Mouse (Mus musculus) midbrain, embryonic 10.5 days (tissue): ENCODE measurements around the gene Rab44. TPM values are rescaled to one million over a fixed set of nuclear protein-coding genes. Genes with fewer than 3 reads are reported as not detected.
A peak's percentile ranks its signal among the peaks of the same experiment; 100 is the strongest.

Experiments
- DNase-seq: peaks from one replicate; pipeline ENCODE4 v3.0.0-alpha.2; 2017; ENCODE audit warnings: low spot score
- H3K27ac ChIP-seq: fragments of 300-500 bp; sonication (generic); replicated peaks from 2 replicates; pipeline ENCODE4 v1.5.1; 2016; ENCODE audit warnings: mild to moderate bottlenecking
- H3K27me3 ChIP-seq: fragments of 300-500 bp; sonication (generic); 2 replicates; pipeline ENCODE4 v1.6.1; 2016; ENCODE audit warnings: low read depth, mild to moderate bottlenecking; ENCODE audit not compliant: poor library complexity, severe bottlenecking
- H3K36me3 ChIP-seq: fragments of 300-500 bp; sonication (generic); 2 replicates; pipeline ENCODE4 v1.6.1; 2016; ENCODE audit warnings: mild to moderate bottlenecking, moderate library complexity
- H3K4me1 ChIP-seq: fragments of 300-500 bp; sonication (generic); 2 replicates; pipeline ENCODE4 v1.6.1; 2016
- H3K4me3 ChIP-seq: fragments of 300-500 bp; sonication (generic); 2 replicates; pipeline ENCODE4 v1.5.1; 2016; ENCODE audit warnings: mild to moderate bottlenecking, moderate library complexity
- H3K9me3 ChIP-seq: fragments of 300-500 bp; sonication (generic); replicated peaks from 2 replicates; pipeline ENCODE4 v1.6.1; 2016; ENCODE audit warnings: mild to moderate bottlenecking
- WGBS: fragments of 180-500 bp; shearing (Covaris S2); methylation state at CpG from one replicate; pipeline ENCODE4 v1.1.7; 2016; 5-methylcytosine and 5-hydroxymethylcytosine counted together
- polyA plus RNA-seq: library from polyadenylated mRNA; unstranded; fragments of >200 nt; fragmentation: Nextera tagmentation; extraction: Ambion mirVana; gene quantifications from 2 replicates; pipeline ENCODE4 v1.2.1, GENCODE M21; 2016

Rab44 gene
- polyA plus RNA-seq, 1 experiment from 2014 or later: 0.47 TPM

- no peak for DNase-seq
- peaks cover 16% of the 10 kb centered on the region for H3K4me1 ChIP-seq
- H3K27ac ChIP-seq: 0 out of 2 replicates have a peak overlapping the region, but pooled peaks have one; percentile 24
- no peaks in the 10 kb centered on the region for H3K27me3 ChIP-seq
- no peak overlapping the region for H3K4me3 ChIP-seq
- H3K36me3 ChIP-seq: no peaks in the 10 kb centered on the region
- WGBS: 80% methylated on average over 7 of the region's 7 CpGs
- peaks cover 9% of the 10 kb centered on the region for H3K9me3 ChIP-seq
Observed at GRCm38 (mm10) chr17:29149766-29150165, 35.8 kb downstream of the Rab44 start.

GRCm38 (mm10) chr17:29152547-29152946 lies 38.6 kb downstream of the Rab44 start:
- no peaks in the 10 kb centered on the region for H3K27me3 ChIP-seq
- H3K4me3 ChIP-seq: no peak overlapping the region
- H3K4me1 ChIP-seq: peaks cover 28% of the 10 kb centered on the region
- no peaks in the 10 kb centered on the region for H3K36me3 ChIP-seq
- DNase-seq: no peak
- H3K27ac ChIP-seq: 0 out of 2 replicates have a peak overlapping the region, but pooled peaks have one; percentile 9
- H3K9me3 ChIP-seq: no peaks in the 10 kb centered on the region
- WGBS: 82% methylated on average over 5 of the region's 5 CpGs

GRCm38 (mm10) chr17:29154247-29154646 lies 40.3 kb downstream of the Rab44 start:
- peaks cover 22% of the 10 kb centered on the region for H3K4me1 ChIP-seq
- H3K9me3 ChIP-seq: no peaks in the 10 kb centered on the region
- DNase-seq: no peak
- no peak overlapping the region for H3K4me3 ChIP-seq
- H3K36me3 ChIP-seq: no peaks in the 10 kb centered on the region
- no peak overlapping the region for H3K27ac ChIP-seq
- 89% methylated on average over 13 of the region's 13 CpGs for WGBS
- no peaks in the 10 kb centered on the region for H3K27me3 ChIP-seq

- 64% methylated on average over 12 of the region's 12 CpGs for WGBS
- H3K27me3 ChIP-seq: no peaks in the 10 kb centered on the region
- H3K27ac ChIP-seq: peak overlapping the region; percentile 56
- H3K4me3 ChIP-seq: no peak overlapping the region
- 0 out of 2 replicates have a peak, but pooled peaks cover 2% of the 10 kb centered on the region for H3K36me3 ChIP-seq
- peaks cover 22% of the 10 kb centered on the region for H3K4me1 ChIP-seq
- H3K9me3 ChIP-seq: no peaks in the 10 kb centered on the region
- DNase-seq: peak; percentile 29
Observed at GRCm38 (mm10) chr17:29155355-29156135, 41.6 kb downstream of the Rab44 start.

- Histone ChIP-seq H3K4me1 (peaks cover 22% of the 10 kb centered on the region), H3K27me3 (no peaks in the 10 kb centered on the region)
Observed at GRCm38 (mm10) chr17:29156396-29156795, 42.5 kb downstream of the Rab44 start.

GRCm38 (mm10) chr17:29156866-29157265 lies 42.9 kb downstream of the Rab44 start:
- Histone ChIP-seq H3K4me3 (no peak overlapping the region), H3K27ac (peak overlapping the region; percentile 38), H3K9me3 (0 out of 2 replicates have a peak, but pooled peaks cover 4% of the 10 kb centered on the region), H3K36me3 (peaks cover 5% of the 10 kb centered on the region; the same call in 1 of the 2 replicates), H3K27me3 (no peaks in the 10 kb centered on the region), H3K4me1 (peaks cover 22% of the 10 kb centered on the region)
- WGBS: 94% methylated on average over 8 of the region's 8 CpGs
- no peak for DNase-seq

More at GRCm38 (mm10) chr17:29156396-29156795, 42.5 kb downstream of the Rab44 start:
- peaks cover 4% of the 10 kb centered on the region; the same call in 1 of the 2 replicates for H3K36me3 ChIP-seq
- no peak overlapping the region for H3K4me3 ChIP-seq
- H3K9me3 ChIP-seq: 0 out of 2 replicates have a peak, but pooled peaks cover under 1% of the 10 kb centered on the region
- DNase-seq: no peak
- peak overlapping the region; percentile 38 for H3K27ac ChIP-seq
- 89% methylated on average over 16 of the region's 16 CpGs for WGBS

GRCm38 (mm10) chr17:29158899-29159298 lies 45.0 kb downstream of the Rab44 start:
- H3K4me1 ChIP-seq: peaks cover 22% of the 10 kb centered on the region
- no peak overlapping the region for H3K4me3 ChIP-seq
- no peak for DNase-seq
- H3K9me3 ChIP-seq: 0 out of 2 replicates have a peak, but pooled peaks cover 4% of the 10 kb centered on the region
- no peak overlapping the region for H3K27ac ChIP-seq
- peaks cover 5% of the 10 kb centered on the region; the same call in 1 of the 2 replicates for H3K36me3 ChIP-seq
- 0 out of 2 replicates have a peak, but pooled peaks cover under 1% of the 10 kb centered on the region for H3K27me3 ChIP-seq
- 91% methylated on average over 15 of the region's 15 CpGs for WGBS

GRCm38 (mm10) chr17:29159320-29159719 lies 45.4 kb downstream of the Rab44 start:
- Histone ChIP-seq H3K4me1 (peaks cover 24% of the 10 kb centered on the region), H3K9me3 (0 out of 2 replicates have a peak, but pooled peaks cover 4% of the 10 kb centered on the region), H3K4me3 (no peak overlapping the region), H3K27ac (no peak overlapping the region), H3K36me3 (peaks cover 5% of the 10 kb centered on the region; the same call in 1 of the 2 replicates), H3K27me3 (peaks cover 5% of the 10 kb centered on the region; the same call in 1 of the 2 replicates)
- DNase-seq: no peak
- 95% methylated on average over 5 of the region's 5 CpGs for WGBS

GRCm38 (mm10) chr17:29159743-29160455 lies 46.0 kb downstream of the Rab44 start:
- Histone ChIP-seq H3K27me3 (peaks cover 10% of the 10 kb centered on the region; the same call in 1 of the 2 replicates), H3K4me1 (peaks cover 27% of the 10 kb centered on the region), H3K27ac (no peak overlapping the region; the same call in 1 of the 2 replicates), H3K4me3 (no peak overlapping the region), H3K9me3 (0 out of 2 replicates have a peak, but pooled peaks cover 4% of the 10 kb centered on the region), H3K36me3 (peaks cover 5% of the 10 kb centered on the region; the same call in 1 of the 2 replicates)
- WGBS: 89% methylated on average over 16 of the region's 16 CpGs
- DNase-seq: no peak

GRCm38 (mm10) chr17:29162334-29162733 lies 48.4 kb downstream of the Rab44 start:
- 96% methylated on average over 13 of the region's 13 CpGs for WGBS
- Histone ChIP-seq H3K36me3 (peaks cover 5% of the 10 kb centered on the region; the same call in 1 of the 2 replicates), H3K4me1 (peaks cover 26% of the 10 kb centered on the region), H3K4me3 (no peak overlapping the region), H3K27me3 (peaks cover 25% of the 10 kb centered on the region; the same call in 1 of the 2 replicates), H3K9me3 (0 out of 2 replicates have a peak, but pooled peaks cover 4% of the 10 kb centered on the region), H3K27ac (no peak overlapping the region)
- no peak for DNase-seq

GRCm38 (mm10) chr17:29164469-29165111 lies 50.6 kb downstream of the Rab44 start:
- peaks cover 25% of the 10 kb centered on the region; the same call in 1 of the 2 replicates for H3K27me3 ChIP-seq
- DNase-seq: no peak
- H3K27ac ChIP-seq: peak overlapping the region; percentile 59; the same call in 1 of the 2 replicates
- H3K9me3 ChIP-seq: 0 out of 2 replicates have a peak, but pooled peaks cover 4% of the 10 kb centered on the region
- 30% methylated on average over 17 of the region's 17 CpGs for WGBS
- H3K4me3 ChIP-seq: no peak overlapping the region
- peaks cover 31% of the 10 kb centered on the region for H3K4me1 ChIP-seq
- peaks cover 5% of the 10 kb centered on the region; the same call in 1 of the 2 replicates for H3K36me3 ChIP-seq

- Histone ChIP-seq H3K36me3 (peaks cover 2% of the 10 kb centered on the region; the same call in 1 of the 2 replicates), H3K4me1 (peaks cover 31% of the 10 kb centered on the region), H3K27ac (peak overlapping the region; percentile 29; the same call in 1 of the 2 replicates), H3K27me3 (peaks cover 25% of the 10 kb centered on the region; the same call in 1 of the 2 replicates), H3K9me3 (0 out of 2 replicates have a peak, but pooled peaks cover 4% of the 10 kb centered on the region), H3K4me3 (no peak overlapping the region)
- no peak for DNase-seq
- WGBS: 13% methylated on average over 6 of the region's 6 CpGs
Observed at GRCm38 (mm10) chr17:29165452-29165851, 51.5 kb downstream of the Rab44 start.
